Mouse (Mus musculus) CD8-positive naive resting alpha-beta T cell, adult 2 months (primary cell): ENCODE measurements around the gene Nudt8.

Source experiments
- DNase-seq, 2 experiments: peaks; one replicate each; pipeline ENCODE4 v3.0.0; 2022; ENCODE audit warnings: low read depth in 2 of 2, low spot score in 2 of 2

Gene Nudt8

GRCm38 (mm10) chr19:3986334-3986733 is 14.0 kb upstream of the Nudt8 start, which contains the start of gene Acy3:
Gene Acy3, plus strand, starts transcription at chr19:3986570.
- DNase-seq, result no peak

- DNase-seq, result no peak
These were observed 12.3 kb upstream of the Nudt8 start for GRCm38 (mm10) chr19:3988066-3988465.

- DNase-seq, result no peak
These were observed 11.6 kb upstream of the Nudt8 start for GRCm38 (mm10) chr19:3988750-3989149.

GRCm38 (mm10) chr19:3990804-3991203 is 9.6 kb upstream of the Nudt8 start:
- no peak for DNase-seq

GRCm38 (mm10) chr19:3991562-3991961 is 8.8 kb upstream of the Nudt8 start:
- no peak for DNase-seq

GRCm38 (mm10) chr19:3991966-3992365 is 8.4 kb upstream of the Nudt8 start:
- DNase-seq, result no peak

- no peak for DNase-seq
These were observed 8.0 kb upstream of the Nudt8 start, which contains the start of gene Tbx10 for GRCm38 (mm10) chr19:3992416-3992815. Gene Tbx10, plus strand, starts transcription at chr19:3992752.

GRCm38 (mm10) chr19:3994932-3995331 is 5.4 kb upstream of the Nudt8 start:
- no peak for DNase-seq

GRCm38 (mm10) chr19:3995505-3995904 is 4.9 kb upstream of the Nudt8 start:
- DNase-seq, result no peak

- no peak for DNase-seq
These were observed 4.3 kb upstream of the Nudt8 start for GRCm38 (mm10) chr19:3996106-3996505.

GRCm38 (mm10) chr19:3996747-3997146 is 3.6 kb upstream of the Nudt8 start:
- no peak for DNase-seq

GRCm38 (mm10) chr19:3997231-3997630 is 3.1 kb upstream of the Nudt8 start:
- DNase-seq, result no peak

- DNase-seq, result no peak
These were observed 2.0 kb upstream of the Nudt8 start for GRCm38 (mm10) chr19:3998335-3998734.

GRCm38 (mm10) chr19:3999121-3999730 is 1.2 kb upstream of the Nudt8 start:
- DNase-seq, result no peak

GRCm38 (mm10) chr19:4000949-4001525 is 657 bp downstream of the Nudt8 start:
- no peak for DNase-seq

- DNase-seq, result no peak
These were observed 1.4 kb downstream of the Nudt8 start for GRCm38 (mm10) chr19:4001752-4002151.

GRCm38 (mm10) chr19:4003112-4003511 is 2.7 kb downstream of the Nudt8 start, which contains the start of gene Doc2g:
Gene Doc2g, plus strand, starts transcription at chr19:4003313.
- DNase-seq, result no peak

- no peak for DNase-seq
These were observed 3.3 kb downstream of the Nudt8 start for GRCm38 (mm10) chr19:4003641-4004040.

GRCm38 (mm10) chr19:4004331-4004730 is 4.0 kb downstream of the Nudt8 start:
- no peak for DNase-seq

- no peak for DNase-seq
These were observed 4.7 kb downstream of the Nudt8 start for GRCm38 (mm10) chr19:4005091-4005490.

- no peak for DNase-seq
These were observed 5.6 kb downstream of the Nudt8 start for GRCm38 (mm10) chr19:4005971-4006370.

- DNase-seq, result no peak
These were observed 10.7 kb downstream of the Nudt8 start for GRCm38 (mm10) chr19:4011086-4011485.
